18 mouse cellular contexts compared by ENCODE assay signal in the genomic region with DNA sequence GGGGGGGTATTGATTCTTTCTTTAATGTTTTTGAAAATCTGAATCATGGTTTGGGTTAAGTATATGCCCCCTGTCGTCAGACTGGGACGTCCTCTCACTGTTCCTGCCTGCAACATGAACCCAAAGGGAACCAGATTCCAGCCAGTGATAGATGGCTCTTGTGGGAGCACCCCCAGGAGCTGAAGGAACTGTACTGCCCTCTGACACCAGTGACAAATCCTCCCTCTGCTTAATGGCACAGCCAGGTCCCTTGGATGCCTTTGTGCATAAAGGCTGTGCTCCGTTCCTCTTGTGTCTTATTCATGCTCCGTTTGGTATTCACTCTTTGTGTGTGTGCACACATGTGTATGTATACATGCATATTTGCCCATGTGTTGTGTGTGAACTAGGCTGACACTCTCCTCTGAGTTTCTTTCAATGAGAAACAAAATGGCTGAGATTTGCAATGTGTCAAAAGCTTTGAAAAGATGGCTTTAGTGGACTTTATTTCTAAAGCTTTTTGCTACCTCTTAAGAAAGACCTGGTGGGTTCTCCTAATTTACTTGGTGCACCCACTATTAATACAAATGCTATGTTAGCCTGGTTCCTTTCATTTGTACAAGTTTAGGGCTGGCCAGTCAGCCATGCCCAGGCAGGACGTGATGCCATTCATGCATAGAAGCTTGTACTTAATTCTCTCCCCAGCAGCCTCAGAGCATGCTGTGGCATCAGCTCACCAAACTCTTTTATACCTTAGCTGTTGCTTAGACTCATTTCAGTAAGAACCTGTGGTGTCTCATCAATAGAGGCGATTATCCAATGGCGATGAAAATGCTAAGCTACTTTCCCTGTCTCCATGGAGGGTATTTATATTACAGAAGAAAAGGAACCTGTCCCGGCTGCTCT.
DNase-seq lines count a peak whose midpoint lies in the region; ATAC-seq and TF ChIP-seq lines count a peak whose summit lies in the region.
"Had no signal": no experiment of that assay in that cellular context is flagged by ENCODE, and none has a peak within 500 bp of the region (broad histone marks: within the 10 kb centered on the region; RNA-seq: fewer than 3 reads in every experiment).

No protein-coding gene starts in this region.

- no peak for ATAC-seq in kidney, postnatal 0 days (replicated peaks; ENCODE audit: low FRiP score, low read depth)
- ATAC-seq in cerebellum, adult (ENCODE audit: insufficient number of reproducible peaks, low FRiP score, low TSS enrichment): no peak

- H3K27ac ChIP-seq in kidney, postnatal 0 days: no peak overlapping the region
- H3K27ac ChIP-seq in midbrain, embryonic 10.5 days (replicated peaks): 0 out of 2 replicates have a peak overlapping the region, but pooled peaks have one; percentile 42

- H3K4me3 ChIP-seq in kidney, postnatal 0 days (replicated peaks; ENCODE audit: low read depth, low read length): no peak overlapping the region
- H3K4me3 ChIP-seq in midbrain, embryonic 10.5 days: no peak overlapping the region
- H3K4me3 ChIP-seq: megakaryocyte, embryonic 14.5 days had no signal

- H3K9me3 ChIP-seq in kidney, postnatal 0 days (replicated peaks; ENCODE audit: low read length): no peaks in the 10 kb centered on the region
- no peaks in the 10 kb centered on the region for H3K9me3 ChIP-seq in midbrain, embryonic 10.5 days (replicated peaks)

- no peak for TF ChIP-seq CTCF in kidney, postnatal 0 days (IDR thresholded peaks at IDR 0.05; ENCODE audit: low read depth)

- H3K4me2 ChIP-seq in kidney, postnatal 0 days (ENCODE audit: low read length): no peak overlapping the region
- H3K4me2 ChIP-seq: liver, embryonic 11.5 days had no signal

- H3K9ac ChIP-seq in kidney, postnatal 0 days (ENCODE audit: low read depth, low read length): no peak overlapping the region

- WGBS in kidney, postnatal 0 days: 44% methylated on average over 8 of the region's 8 CpGs
- WGBS in midbrain, embryonic 10.5 days: 50% methylated on average over 8 of the region's 8 CpGs

- DNase-seq in embryo, embryonic 11 days: peak; percentile 38
- no peak for DNase-seq in embryo, embryonic 10.5 days (ENCODE audit: low spot score)
- DNase-seq in kidney, postnatal 0 days (ENCODE audit: low spot score): peak; percentile 29
- DNase-seq in kidney, postnatal 36 days: no peak
- DNase-seq in midbrain, embryonic 10.5 days (ENCODE audit: low spot score): no peak
- DNase-seq in retina, embryonic 14.5 days (ENCODE audit: low spot score): peak; percentile 11
- DNase-seq in thymus, postnatal 10 days (ENCODE audit: low spot score in 2 of 2): no peak
- DNase-seq: cerebellum, adult 9-10 months; kidney, adult 18-20 months; kidney, postnatal 4 days; lung, adult 18-20 months; lung, postnatal 14 days; right cerebral cortex, postnatal 4 days; thymus, postnatal 14 days had no signal

- H3K4me1 ChIP-seq in kidney, postnatal 0 days (replicated peaks; ENCODE audit: insufficient read depth, low read length): no peaks in the 10 kb centered on the region
- peaks cover 19% of the 10 kb centered on the region for H3K4me1 ChIP-seq in midbrain, embryonic 10.5 days

- no peaks in the 10 kb centered on the region for H3K27me3 ChIP-seq in kidney, postnatal 0 days (ENCODE audit: insufficient read depth, low read length)
- no peaks in the 10 kb centered on the region for H3K27me3 ChIP-seq in midbrain, embryonic 10.5 days (ENCODE audit: low read depth, poor library complexity, severe bottlenecking)
- H3K27me3 ChIP-seq: megakaryocyte, embryonic 14.5 days had no signal

- no peaks in the 10 kb centered on the region for H3K36me3 ChIP-seq in kidney, postnatal 0 days (ENCODE audit: insufficient read depth, low read length)
- H3K36me3 ChIP-seq in midbrain, embryonic 10.5 days: no peaks in the 10 kb centered on the region
- H3K36me3 ChIP-seq: G1E had no signal

Comparison
In these comparisons a context has a peak if more than half of its experiments do, and no peak if none do; other contexts are left out.
1. DNase-seq: peak in embryo, embryonic 11 days (single experiment), kidney, postnatal 0 days (single experiment) and retina, embryonic 14.5 days (single experiment); none in embryo, embryonic 10.5 days (single experiment), kidney, postnatal 36 days (0 of 2), midbrain, embryonic 10.5 days (single experiment) and thymus, postnatal 10 days (0 of 2).